Mouse (Mus musculus) liver, postnatal 0 days (tissue): ENCODE measurements around the gene Plcb4. TPM values are rescaled to one million over a fixed set of nuclear protein-coding genes. Genes with fewer than 3 reads are reported as not detected.

Source experiments
- ATAC-seq: fragments of 200-750 bp; cut with Nextera tagmentation; 2 replicates; pipeline ENCODE4 v1.8.0; 2017; ENCODE audit warnings: mild to moderate bottlenecking, moderate library complexity
- DNase-seq: peaks from one replicate; pipeline ENCODE4 v3.0.0-alpha.2; 2016
- H3K27ac ChIP-seq: fragments of 300-500 bp; sonication (generic); 2 replicates; pipeline ENCODE4 v1.5.1; 2014; ENCODE audit warnings: antibody characterized with exemption, moderate library complexity, mild to moderate bottlenecking, low read depth
- H3K27me3 ChIP-seq: fragments of 300-500 bp; sonication (generic); 2 replicates; pipeline ENCODE4 v1.6.1; 2014; ENCODE audit warnings: low read length, control low read depth, mixed read lengths; ENCODE audit not compliant: insufficient read depth
- H3K36me3 ChIP-seq: fragments of 300-500 bp; sonication (generic); replicated peaks from 2 replicates; pipeline ENCODE4 v1.6.1; 2014; ENCODE audit warnings: mild to moderate bottlenecking, control low read depth, low read length, moderate library complexity, mixed read lengths; ENCODE audit not compliant: insufficient read depth
- H3K4me1 ChIP-seq: fragments of 300-500 bp; sonication (generic); 2 replicates; pipeline ENCODE4 v1.6.1; 2014; ENCODE audit warnings: antibody characterized with exemption, mild to moderate bottlenecking, control low read depth; ENCODE audit not compliant: insufficient read depth
- H3K4me2 ChIP-seq: fragments of 300-500 bp; sonication (generic); 2 replicates; pipeline ENCODE4 v1.6.1; 2014; ENCODE audit warnings: low read depth, mild to moderate bottlenecking, low read length, moderate library complexity, mixed read lengths
- H3K4me3 ChIP-seq: fragments of 300-500 bp; sonication (generic); 2 replicates; pipeline ENCODE4 v1.5.1; 2014; ENCODE audit warnings: low read depth, low read length
- H3K9ac ChIP-seq: fragments of 300-500 bp; sonication (generic); replicated peaks from 2 replicates; pipeline ENCODE4 v1.6.1; 2014; ENCODE audit warnings: mild to moderate bottlenecking, moderate library complexity
- H3K9me3 ChIP-seq: fragments of 300-500 bp; sonication (generic); 2 replicates; pipeline ENCODE4 v1.6.1; 2016; ENCODE audit warnings: mild to moderate bottlenecking, control low read depth, low read length, mixed read lengths
- CTCF ChIP-seq: sonication (generic); IDR thresholded peaks from 2 replicates; pipeline ENCODE4 v1.5.1; 2016; ENCODE audit warnings: antibody characterized with exemption, low read depth
- EP300 ChIP-seq: IDR thresholded peaks from 2 replicates; pipeline ENCODE4 v1.6.1; 2016; ENCODE audit warnings: antibody characterized with exemption, low read depth, mild to moderate bottlenecking
- WGBS: fragments of 180-500 bp; shearing (Covaris S2); extraction: QIAGEN DNeasy Blood & Tissue Kit; methylation state at CpG from one replicate; pipeline ENCODE4 v1.1.7; 2014; ENCODE audit not compliant: insufficient replicate concordance; 5-methylcytosine and 5-hydroxymethylcytosine counted together
- polyA plus RNA-seq: library from polyadenylated mRNA; unstranded; fragments of >200 nt; fragmentation: Nextera tagmentation; extraction: Ambion mirVana; gene quantifications from 2 replicates; pipeline ENCODE4 v1.2.1, GENCODE M21; 2015

The Plcb4 gene
- polyA plus RNA-seq, 1 experiment from 2014 or later, result 2.8 TPM

DNA sequence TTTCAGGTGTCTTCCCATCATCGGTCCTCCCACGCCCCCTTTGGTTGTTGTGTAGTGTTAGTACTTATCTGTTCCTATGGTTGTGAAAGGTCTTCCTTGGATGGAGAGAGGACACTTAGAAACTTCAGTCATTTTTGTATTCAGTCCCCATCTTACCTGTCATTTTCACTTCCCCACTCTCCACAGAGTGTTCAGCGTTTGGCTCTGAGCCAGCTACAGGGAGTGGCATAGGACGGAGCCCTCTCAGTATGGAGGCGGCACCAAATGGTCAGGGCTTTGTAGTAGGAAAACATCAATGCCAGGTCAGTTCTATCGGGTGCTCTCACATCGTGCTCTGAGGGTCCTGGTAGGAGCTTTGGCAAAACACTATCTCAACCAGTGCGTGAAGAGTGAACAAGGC is 85.9 kb downstream of the Plcb4 start:
- no peaks in the 10 kb centered on the region for H3K9me3 ChIP-seq
- H3K4me2 ChIP-seq, result 0 out of 2 replicates have a peak overlapping the region, but pooled peaks have one; percentile 14
- no peak overlapping the region for H3K4me3 ChIP-seq
- H3K9ac ChIP-seq, result no peak overlapping the region
- no peaks in the 10 kb centered on the region for H3K27me3 ChIP-seq
- H3K4me1 ChIP-seq, result no peaks in the 10 kb centered on the region
- DNase-seq (no peak), ATAC-seq (no peak)
- WGBS, result 66% methylated on average over 8 of the region's 8 CpGs
- H3K27ac ChIP-seq, result no peak overlapping the region
- TF ChIP-seq CTCF, result no peak
- TF ChIP-seq EP300, result no peak
- H3K36me3 ChIP-seq, result no peaks in the 10 kb centered on the region

- Histone ChIP-seq H3K4me3 (no peak overlapping the region), H3K27me3 (no peaks in the 10 kb centered on the region), H3K4me2 (0 out of 2 replicates have a peak overlapping the region, but pooled peaks have one; percentile 14), H3K36me3 (no peaks in the 10 kb centered on the region), H3K27ac (no peak overlapping the region), H3K4me1 (no peaks in the 10 kb centered on the region), H3K9ac (no peak overlapping the region), H3K9me3 (no peaks in the 10 kb centered on the region)
- TF ChIP-seq EP300, result no peak
- peak; percentile 36 for TF ChIP-seq CTCF
- 43% methylated on average over 7 of the region's 7 CpGs for WGBS
- ATAC-seq (peak; percentile 35; the same call in 1 of the 2 replicates), DNase-seq (no peak)
Observed at GRCm38 (mm10) chr2:135745126-135745525, 86.3 kb downstream of the Plcb4 start.

- ATAC-seq, result no peak
- 81% methylated on average over 5 of the region's 5 CpGs for WGBS
Observed at GRCm38 (mm10) chr2:135748441-135748840, 89.6 kb downstream of the Plcb4 start.

DNA sequence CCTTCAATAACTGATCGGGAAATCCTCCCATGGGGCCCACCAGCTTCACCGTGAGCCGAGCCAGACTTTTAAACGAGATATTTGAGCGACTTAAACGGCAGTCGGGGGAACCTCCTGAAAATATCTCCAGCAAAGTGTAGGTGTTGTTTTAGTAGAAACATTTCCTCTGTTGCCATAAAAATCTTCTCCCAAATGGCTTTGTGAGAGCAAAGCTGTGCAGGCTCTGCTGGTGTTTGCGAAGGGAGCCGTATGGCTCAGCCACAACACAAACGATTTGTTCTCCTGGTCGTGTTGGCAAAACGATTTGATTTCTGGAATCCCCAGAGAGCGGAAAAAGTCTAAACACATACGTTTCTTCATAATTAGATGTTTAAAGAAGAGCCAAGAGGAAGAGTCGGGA is 90.8 kb downstream of the Plcb4 start:
- no peaks in the 10 kb centered on the region for H3K36me3 ChIP-seq
- 80% methylated on average over 15 of the region's 15 CpGs for WGBS
- no peak for TF ChIP-seq CTCF
- no peak for TF ChIP-seq EP300
- no peak for ATAC-seq
- no peak overlapping the region for H3K4me2 ChIP-seq
- H3K4me1 ChIP-seq, result no peaks in the 10 kb centered on the region
- H3K27me3 ChIP-seq, result no peaks in the 10 kb centered on the region
- H3K9ac ChIP-seq, result no peak overlapping the region
- H3K9me3 ChIP-seq, result no peaks in the 10 kb centered on the region
- DNase-seq, result no peak
- no peak overlapping the region for H3K27ac ChIP-seq
- H3K4me3 ChIP-seq, result no peak overlapping the region

More at GRCm38 (mm10) chr2:135748441-135748840, 89.6 kb downstream of the Plcb4 start:
- Histone ChIP-seq H3K9ac (no peak overlapping the region), H3K27ac (no peak overlapping the region), H3K9me3 (no peaks in the 10 kb centered on the region), H3K27me3 (no peaks in the 10 kb centered on the region), H3K4me2 (no peak overlapping the region), H3K36me3 (no peaks in the 10 kb centered on the region), H3K4me3 (no peak overlapping the region), H3K4me1 (no peaks in the 10 kb centered on the region)
- no peak for DNase-seq
- TF ChIP-seq CTCF, result no peak
- no peak for TF ChIP-seq EP300

DNA sequence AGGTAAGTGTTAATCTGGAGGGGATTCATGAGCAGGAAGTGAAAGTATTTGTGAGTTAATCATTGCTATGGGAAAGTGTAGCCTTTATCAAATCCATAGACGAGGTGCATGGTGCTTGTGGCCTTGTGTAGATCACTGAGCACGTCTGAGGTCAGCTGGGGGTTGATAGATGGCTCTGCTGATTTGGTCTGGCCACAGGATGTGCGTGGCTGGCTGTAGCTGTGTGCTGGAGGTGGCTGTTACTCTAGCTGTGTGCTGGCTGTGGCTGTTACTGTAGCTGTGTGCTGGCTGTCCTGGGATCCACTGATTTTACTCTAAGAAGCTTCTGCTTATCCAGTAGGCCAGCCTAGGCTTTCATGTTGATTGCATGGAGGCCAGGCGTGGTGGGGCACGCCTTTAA is 91.9 kb downstream of the Plcb4 start:
- no peaks in the 10 kb centered on the region for H3K4me1 ChIP-seq
- no peak overlapping the region for H3K27ac ChIP-seq
- no peaks in the 10 kb centered on the region for H3K9me3 ChIP-seq
- H3K27me3 ChIP-seq, result no peaks in the 10 kb centered on the region
- no peaks in the 10 kb centered on the region for H3K36me3 ChIP-seq
- no peak for ATAC-seq
- no peak overlapping the region for H3K4me2 ChIP-seq
- TF ChIP-seq CTCF (no peak), EP300 (no peak)
- no peak overlapping the region for H3K9ac ChIP-seq
- no peak overlapping the region for H3K4me3 ChIP-seq
- WGBS, result 46% methylated on average over 5 of the region's 5 CpGs
- no peak for DNase-seq

GRCm38 (mm10) chr2:135755792-135756191 is 97.0 kb downstream of the Plcb4 start:
- Histone ChIP-seq H3K4me3 (no peak overlapping the region), H3K9me3 (no peaks in the 10 kb centered on the region), H3K27ac (no peak overlapping the region), H3K9ac (no peak overlapping the region), H3K4me1 (no peaks in the 10 kb centered on the region), H3K4me2 (no peak overlapping the region), H3K36me3 (no peaks in the 10 kb centered on the region), H3K27me3 (no peaks in the 10 kb centered on the region)
- DNase-seq, result no peak
- ATAC-seq, result no peak
- WGBS, result 80% methylated on average over 5 of the region's 5 CpGs
- TF ChIP-seq CTCF (no peak), EP300 (no peak)

DNA sequence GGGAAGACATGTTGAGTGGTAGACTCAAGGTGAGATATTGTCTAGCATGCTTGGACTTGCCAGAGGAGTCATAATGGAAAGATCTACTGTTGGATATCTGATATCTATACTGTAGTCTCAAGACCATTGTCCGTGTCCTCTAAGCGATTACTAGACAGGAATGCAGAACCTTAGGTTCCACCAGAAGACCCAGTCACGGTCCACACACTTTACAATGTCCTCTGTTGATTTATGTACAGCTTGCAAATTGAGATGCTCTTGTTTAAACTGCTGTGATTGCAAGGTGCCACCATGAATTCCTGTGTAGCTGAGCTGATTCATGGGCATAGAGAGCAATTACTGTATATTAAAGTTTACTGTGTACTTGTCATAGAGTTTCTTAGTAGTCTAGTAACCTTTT is 98.7 kb downstream of the Plcb4 start:
- 82% methylated on average over 3 of the region's 3 CpGs for WGBS
- Histone ChIP-seq H3K27ac (no peak overlapping the region), H3K4me3 (no peak overlapping the region), H3K4me2 (no peak overlapping the region), H3K9ac (no peak overlapping the region), H3K27me3 (no peaks in the 10 kb centered on the region), H3K4me1 (no peaks in the 10 kb centered on the region), H3K36me3 (no peaks in the 10 kb centered on the region), H3K9me3 (no peaks in the 10 kb centered on the region)
- TF ChIP-seq EP300 (no peak), CTCF (no peak)
- DNase-seq (no peak), ATAC-seq (no peak)
